Mouse (Mus musculus): ENCODE measurements around the gene Ntn3. TPM values are rescaled to one million over a fixed set of nuclear protein-coding genes. Genes with fewer than 3 reads are reported as not detected.

Ntn3 gene
- polyA plus RNA-seq, 1 experiment from 2014 or later: 10.9 TPM

DNA sequence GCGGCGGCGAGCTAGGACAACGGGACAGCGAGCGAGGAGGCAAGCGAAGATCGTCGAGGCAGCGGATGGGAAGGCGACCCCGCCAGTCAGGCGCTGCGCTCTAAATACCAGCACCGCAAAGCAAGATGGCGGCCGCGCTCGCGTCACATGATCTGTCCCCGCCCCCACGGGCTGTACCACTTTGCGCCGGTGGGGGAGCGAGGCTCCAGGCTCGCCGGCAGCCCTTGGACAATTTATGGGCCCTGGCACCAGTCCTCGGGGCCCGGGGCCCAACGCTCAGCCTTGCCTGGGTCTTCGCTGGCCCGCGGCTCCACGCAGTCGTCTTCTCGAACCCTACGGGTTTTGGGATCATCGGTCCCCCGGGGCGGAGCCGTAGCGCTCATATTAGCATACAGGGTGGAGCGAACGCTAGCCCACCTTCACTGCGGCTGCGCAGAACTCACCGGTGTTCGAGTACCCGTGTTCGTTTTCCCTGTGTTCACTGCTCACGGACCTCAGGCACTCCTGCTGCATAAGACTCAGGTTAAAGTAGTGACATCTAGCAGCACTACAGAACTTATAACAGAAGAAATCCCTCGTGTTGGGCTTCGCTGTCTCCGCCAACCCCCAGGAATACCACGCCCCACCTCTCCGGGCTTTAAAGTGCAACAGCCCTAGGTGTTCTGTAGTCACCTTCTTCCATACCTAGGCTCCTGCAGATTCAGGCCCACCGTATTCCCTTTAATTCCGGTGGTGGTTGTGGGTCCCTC lies 39.8 kb downstream of the Ntn3 start, which contains the start of gene Atp6v0c:
Gene Atp6v0c (minus strand): TSS at position 386 of the 749 bp plus-strand sequence.
- Histone ChIP-seq H3K27me3 (peaks cover 5% of the 10 kb centered on the region; the same call in 1 of the 2 replicates), H3K27ac (peak within 1 kb of the TSS; percentile 95), H3K36me3 (peaks cover 13% of the 10 kb centered on the region; the same call in 1 of the 2 replicates), H3K4me3 (peak within 1 kb of the TSS; percentile 95), H3K4me2 (replicated peaks) (peak within 1 kb of the TSS; percentile 87), H3K4me1 (peaks cover 20% of the 10 kb centered on the region), H3K9me3 (replicated peaks) (no peaks in the 10 kb centered on the region), H3K9ac (peak within 1 kb of the TSS; percentile 91)
- ATAC-seq (ENCODE audit: low FRiP score): peak; percentile 89
- WGBS: under 1% methylated on average over 58 of the region's 58 CpGs

DNA sequence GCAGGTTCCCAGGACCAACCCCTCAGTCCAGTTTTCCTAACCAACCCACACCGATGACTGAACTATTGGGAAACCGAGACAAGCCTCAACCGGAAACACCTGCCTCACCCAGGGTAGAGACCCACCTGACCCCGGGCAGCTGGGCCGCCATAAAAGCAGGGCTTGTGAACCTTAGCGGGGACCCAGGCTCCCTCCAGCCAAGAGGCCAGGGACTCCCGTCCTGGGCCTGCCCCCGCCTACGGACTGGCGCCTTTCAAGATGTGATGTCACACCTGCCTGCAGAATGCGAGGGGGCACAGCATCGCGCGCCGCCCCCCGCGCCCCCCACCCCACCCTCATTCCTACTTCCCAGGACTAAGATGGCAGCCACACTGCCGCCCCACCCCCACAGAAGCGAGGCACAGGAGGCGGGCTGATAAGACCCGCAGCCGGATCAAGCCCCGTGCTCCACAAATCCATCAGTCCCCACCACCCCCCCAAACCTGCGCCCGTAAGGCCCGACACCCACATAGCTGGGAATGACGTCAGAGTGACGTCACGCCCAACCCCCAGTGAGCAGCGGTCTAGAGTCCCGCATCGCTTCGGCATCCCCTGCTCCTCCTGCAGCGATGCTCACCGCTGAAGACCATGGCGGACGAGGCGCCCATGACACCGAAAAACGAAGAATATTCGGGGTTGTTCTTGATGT lies 40.6 kb downstream of the Ntn3 start:
- H3K27me3 ChIP-seq: peaks cover 5% of the 10 kb centered on the region; the same call in 1 of the 2 replicates
- H3K9me3 ChIP-seq (replicated peaks): no peaks in the 10 kb centered on the region
- peak overlapping the region; percentile 91 for H3K9ac ChIP-seq
- peaks cover 14% of the 10 kb centered on the region; the same call in 1 of the 2 replicates for H3K36me3 ChIP-seq
- peaks cover 20% of the 10 kb centered on the region for H3K4me1 ChIP-seq
- peak overlapping the region; percentile 87 for H3K4me2 ChIP-seq (replicated peaks)
- H3K27ac ChIP-seq: peak overlapping the region; percentile 95
- WGBS: 1% methylated on average over 39 of the region's 41 CpGs
- peak overlapping the region; percentile 95 for H3K4me3 ChIP-seq
- peak; percentile 74 for ATAC-seq (ENCODE audit: low FRiP score)

DNA sequence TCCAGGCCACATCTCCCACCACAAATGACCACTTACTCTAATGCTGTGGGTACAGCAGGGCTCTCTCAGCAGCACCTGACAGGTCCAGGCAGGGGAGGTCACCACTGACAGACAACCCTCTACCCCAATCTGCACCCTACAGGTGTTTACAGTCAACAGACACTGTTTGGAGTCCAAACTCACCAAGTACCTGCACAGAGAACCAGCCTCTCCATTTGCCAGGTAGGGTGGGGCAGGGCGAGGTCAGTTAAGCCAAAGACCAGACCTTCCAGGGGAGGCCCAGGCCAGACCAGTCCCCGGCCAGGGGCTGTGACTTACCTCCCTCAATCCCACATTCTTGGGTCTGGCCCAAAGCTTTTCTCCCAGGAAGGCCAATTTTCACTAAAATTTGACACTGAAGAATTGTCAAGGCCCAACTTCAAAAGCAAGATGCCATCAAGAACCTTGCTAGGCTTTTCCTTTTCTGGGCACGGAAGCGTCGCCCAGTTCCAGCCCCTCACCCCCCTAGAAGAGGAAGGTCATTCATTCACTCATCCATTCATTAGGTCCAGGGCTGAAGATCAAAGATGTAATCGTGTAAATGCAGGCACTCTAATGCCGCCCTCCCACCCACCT lies 41.3 kb downstream of the Ntn3 start:
- 62% methylated on average over 7 of the region's 7 CpGs for WGBS
- H3K9ac ChIP-seq: peak overlapping the region; percentile 91
- H3K36me3 ChIP-seq: peaks cover 14% of the 10 kb centered on the region; the same call in 1 of the 2 replicates
- peak overlapping the region; percentile 87 for H3K4me2 ChIP-seq (replicated peaks)
- H3K4me1 ChIP-seq: peaks cover 21% of the 10 kb centered on the region
- no peak for ATAC-seq (ENCODE audit: low FRiP score)
- peaks cover 5% of the 10 kb centered on the region; the same call in 1 of the 2 replicates for H3K27me3 ChIP-seq
- peak overlapping the region; percentile 95 for H3K4me3 ChIP-seq
- no peaks in the 10 kb centered on the region for H3K9me3 ChIP-seq (replicated peaks)
- 0 out of 2 replicates have a peak overlapping the region, but pooled peaks have one; percentile 12 for H3K27ac ChIP-seq

DNA sequence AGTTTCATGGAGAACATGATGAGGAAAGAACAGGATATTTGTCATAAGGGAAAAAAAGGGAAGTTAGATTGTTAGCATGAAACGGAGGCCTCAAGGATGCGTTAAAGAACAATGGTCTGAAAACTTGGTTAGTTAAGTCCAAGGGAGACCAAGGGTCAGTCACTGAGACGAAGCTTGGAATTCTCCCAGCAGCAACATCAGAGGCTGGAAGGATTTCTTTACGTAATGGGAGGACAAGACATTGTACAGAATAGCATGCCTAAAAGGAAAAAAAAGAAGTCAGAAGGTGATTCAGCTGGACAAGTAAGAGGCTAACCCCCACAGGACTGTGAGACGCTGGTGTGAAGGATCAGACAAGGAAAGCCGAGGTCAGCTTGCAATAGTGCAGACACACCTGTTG lies 42.2 kb downstream of the Ntn3 start:
- Histone ChIP-seq H3K36me3 (peaks cover 14% of the 10 kb centered on the region; the same call in 1 of the 2 replicates), H3K4me3 (no peak overlapping the region), H3K27ac (no peak overlapping the region), H3K4me1 (peaks cover 28% of the 10 kb centered on the region), H3K27me3 (peaks cover 5% of the 10 kb centered on the region; the same call in 1 of the 2 replicates), H3K9me3 (replicated peaks) (no peaks in the 10 kb centered on the region), H3K4me2 (replicated peaks) (0 out of 2 replicates have a peak overlapping the region, but pooled peaks have one; percentile 87), H3K9ac (no peak overlapping the region)
- no peak for ATAC-seq (ENCODE audit: low FRiP score)
- WGBS: 93% methylated on average over 6 of the region's 6 CpGs

DNA sequence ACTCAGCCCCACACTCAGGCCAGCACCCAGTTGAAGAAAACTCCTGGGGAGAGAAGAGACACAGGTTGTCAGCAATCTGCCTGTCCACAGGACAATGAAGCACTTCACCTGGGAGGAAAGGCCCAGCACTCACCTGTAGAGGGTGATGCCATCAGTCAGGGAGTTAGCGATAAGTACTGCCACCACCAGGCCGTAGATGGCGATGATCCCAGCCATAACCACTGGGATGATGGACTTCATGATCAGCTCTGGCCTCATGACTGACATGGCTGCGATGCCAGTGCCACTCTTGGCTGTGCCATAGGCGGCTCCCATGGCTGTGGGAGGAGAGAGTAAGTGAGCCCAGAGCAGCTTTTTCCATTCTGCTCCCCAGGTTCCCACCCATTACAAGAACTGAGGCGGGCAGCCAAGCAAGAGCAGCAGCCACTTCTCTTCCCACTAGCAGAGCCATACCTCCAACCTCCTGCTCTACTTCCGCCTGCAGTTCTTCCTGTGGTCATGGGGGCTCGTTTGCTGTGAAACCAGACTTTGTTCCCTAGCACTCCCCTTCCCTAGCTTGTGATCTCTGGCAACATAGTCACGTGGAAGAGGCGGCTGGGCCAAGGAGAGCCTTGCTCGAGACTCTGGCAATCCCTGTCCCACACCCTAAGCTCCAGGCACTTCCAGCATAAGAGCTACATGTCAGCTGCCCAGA lies 44.6 kb downstream of the Ntn3 start:
- no peak overlapping the region for H3K4me3 ChIP-seq
- whole genome bisulfite sequencing: 79% methylated on average over 11 of the region's 11 CpGs
- no peak overlapping the region for H3K9ac ChIP-seq

DNA sequence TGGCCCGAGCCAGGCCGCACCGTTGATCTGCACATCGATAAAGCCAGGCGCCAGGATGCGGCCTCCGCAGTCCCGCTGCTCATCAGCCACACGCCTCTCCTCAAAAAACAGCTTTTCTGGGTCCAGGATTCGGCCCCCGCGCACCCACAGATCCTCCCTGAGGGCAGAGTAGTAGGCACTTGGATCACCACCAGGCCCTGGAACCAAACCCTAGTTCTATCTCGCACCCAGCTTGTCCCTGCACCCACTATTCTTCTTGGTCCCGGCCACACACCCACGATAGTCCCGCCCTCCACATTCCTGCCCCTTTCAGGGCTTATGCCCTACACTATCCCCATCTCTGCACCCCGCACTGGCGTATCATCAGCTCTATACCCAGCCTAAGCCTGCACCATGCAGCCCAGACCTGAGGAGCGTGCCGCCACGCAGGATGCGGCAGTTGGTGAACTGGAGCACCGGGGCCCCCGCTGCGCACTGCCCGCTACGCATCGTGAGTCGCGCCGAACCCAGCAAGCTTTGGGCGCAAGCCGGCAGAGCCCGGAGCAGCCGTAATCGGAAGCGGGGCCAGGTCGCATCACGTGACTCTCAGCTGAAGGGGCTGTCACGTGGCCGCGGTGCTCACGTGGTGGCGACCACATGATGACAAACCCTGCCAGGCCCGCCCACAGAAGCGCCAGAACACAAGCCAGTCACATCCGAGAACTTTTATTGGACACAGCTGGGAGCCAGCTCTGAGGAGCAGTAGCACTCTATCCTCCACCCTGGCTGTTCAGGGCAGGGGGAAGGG lies 46.0 kb downstream of the Ntn3 start, which contains the start of gene Amdhd2:
Gene Amdhd2 (minus strand): TSS at position 591 of the 787 bp plus-strand sequence.
- Histone ChIP-seq H3K4me1 (peaks cover 21% of the 10 kb centered on the region), H3K9me3 (replicated peaks) (no peaks in the 10 kb centered on the region), H3K4me3 (peak within 1 kb of the TSS; percentile 81), H3K36me3 (peaks cover 14% of the 10 kb centered on the region; the same call in 1 of the 2 replicates), H3K9ac (peak within 1 kb of the TSS; percentile 84), H3K27me3 (no peaks in the 10 kb centered on the region), H3K27ac (peak within 1 kb of the TSS; percentile 87), H3K4me2 (replicated peaks) (peak within 1 kb of the TSS; percentile 97)
- 1% methylated on average over 47 of the region's 47 CpGs for WGBS
- ATAC-seq (ENCODE audit: low FRiP score): peak; percentile 93

More for the DNA sequence above, 44.6 kb downstream of the Ntn3 start:
- H3K9me3 ChIP-seq (replicated peaks): no peaks in the 10 kb centered on the region
- H3K36me3 ChIP-seq: peaks cover 14% of the 10 kb centered on the region; the same call in 1 of the 2 replicates
- no peak overlapping the region for H3K4me2 ChIP-seq (replicated peaks)
- H3K27ac ChIP-seq: no peak overlapping the region
- ATAC-seq (ENCODE audit: low FRiP score): no peak
- H3K4me1 ChIP-seq: peaks cover 22% of the 10 kb centered on the region
- H3K27me3 ChIP-seq: no peaks in the 10 kb centered on the region

DNA sequence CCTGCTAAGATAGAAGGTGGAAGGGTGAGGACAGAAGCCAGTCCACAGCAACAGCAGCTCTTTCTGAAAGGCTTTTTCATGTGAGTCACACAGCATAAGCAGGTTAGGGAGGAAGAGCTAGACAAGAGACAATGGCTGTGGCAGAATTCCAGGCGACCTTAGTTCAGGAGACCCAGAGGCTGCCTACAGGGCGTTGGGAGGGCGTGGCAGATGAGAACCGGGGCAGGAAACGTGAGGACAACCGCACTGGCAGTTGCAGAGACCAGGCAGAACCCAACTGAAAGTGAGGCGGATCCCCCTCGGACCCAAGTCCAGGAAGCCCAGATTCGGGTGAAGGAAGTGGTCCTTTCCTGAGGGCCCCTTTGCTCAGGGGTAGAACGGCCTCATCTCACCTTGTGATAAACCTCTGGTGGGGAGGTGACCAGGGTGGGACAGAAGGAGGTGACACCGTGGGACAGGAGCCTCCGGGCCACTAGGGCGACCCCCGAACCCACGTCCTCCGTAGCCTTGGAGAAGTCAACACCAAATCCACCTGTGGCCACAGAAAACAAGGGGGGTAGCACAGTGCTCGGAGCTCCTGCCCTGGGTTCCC lies 46.7 kb downstream of the Ntn3 start:
- Histone ChIP-seq H3K27me3 (no peaks in the 10 kb centered on the region), H3K4me2 (replicated peaks) (peak overlapping the region; percentile 97), H3K36me3 (peaks cover 19% of the 10 kb centered on the region; the same call in 1 of the 2 replicates), H3K9ac (peak overlapping the region; percentile 84), H3K4me1 (peaks cover 14% of the 10 kb centered on the region), H3K27ac (peak overlapping the region; percentile 87; the same call in 1 of the 2 replicates), H3K4me3 (peak overlapping the region; percentile 81), H3K9me3 (replicated peaks) (no peaks in the 10 kb centered on the region)
- ATAC-seq (ENCODE audit: low FRiP score): peak; percentile 44; the same call in 1 of the 2 replicates
- WGBS: 27% methylated on average over 17 of the region's 17 CpGs

DNA sequence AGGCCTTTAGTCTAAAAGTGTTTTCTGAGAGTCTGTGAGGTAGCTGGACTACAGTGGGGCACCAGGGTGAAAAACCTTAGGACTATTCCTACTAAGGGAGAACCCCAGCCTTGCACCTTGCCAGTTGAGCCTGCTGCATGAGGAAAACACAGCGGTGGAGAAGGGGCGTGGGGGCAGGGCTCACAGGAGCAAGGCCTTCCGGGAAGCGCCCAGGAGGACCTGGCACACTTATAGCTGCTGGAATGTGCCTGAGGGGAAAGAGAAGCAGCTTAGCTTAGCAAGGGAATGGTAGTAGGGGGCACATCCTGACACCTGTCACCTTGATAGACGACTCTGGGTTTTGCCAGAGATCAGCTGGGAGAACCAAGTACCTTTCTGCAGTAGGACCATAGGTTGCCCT lies 47.9 kb downstream of the Ntn3 start:
- H3K9ac ChIP-seq: no peak overlapping the region
- H3K27ac ChIP-seq: no peak overlapping the region
- peaks cover 25% of the 10 kb centered on the region; the same call in 1 of the 2 replicates for H3K36me3 ChIP-seq
- no peak overlapping the region for H3K4me2 ChIP-seq (replicated peaks)
- H3K4me1 ChIP-seq: peaks cover 8% of the 10 kb centered on the region
- no peak overlapping the region for H3K4me3 ChIP-seq
- WGBS: 89% methylated on average over 5 of the region's 5 CpGs
- no peaks in the 10 kb centered on the region for H3K9me3 ChIP-seq (replicated peaks)
- no peak for ATAC-seq (ENCODE audit: low FRiP score)
- no peaks in the 10 kb centered on the region for H3K27me3 ChIP-seq

DNA sequence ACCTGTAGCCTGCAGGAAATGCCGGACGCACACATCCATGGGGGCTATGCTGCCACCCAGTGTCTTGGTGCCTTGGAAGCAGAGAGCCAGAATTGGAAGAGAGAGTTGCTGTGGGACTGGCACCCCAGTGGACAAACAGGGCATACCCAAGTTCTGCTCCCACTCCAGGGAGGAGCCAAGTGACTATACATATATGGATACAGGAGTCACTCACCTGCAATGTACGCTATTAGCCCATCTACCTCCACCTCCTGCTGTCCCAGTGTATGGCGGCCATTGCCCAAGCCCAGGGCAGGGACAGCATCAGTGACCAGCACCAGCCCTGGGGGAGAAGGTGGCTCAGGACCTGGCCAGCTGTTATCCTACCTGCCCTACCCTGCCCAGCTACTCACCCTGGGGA lies 51.8 kb downstream of the Ntn3 start:
- H3K9ac ChIP-seq: no peak overlapping the region
- 98% methylated on average over 4 of the region's 4 CpGs for WGBS

DNA sequence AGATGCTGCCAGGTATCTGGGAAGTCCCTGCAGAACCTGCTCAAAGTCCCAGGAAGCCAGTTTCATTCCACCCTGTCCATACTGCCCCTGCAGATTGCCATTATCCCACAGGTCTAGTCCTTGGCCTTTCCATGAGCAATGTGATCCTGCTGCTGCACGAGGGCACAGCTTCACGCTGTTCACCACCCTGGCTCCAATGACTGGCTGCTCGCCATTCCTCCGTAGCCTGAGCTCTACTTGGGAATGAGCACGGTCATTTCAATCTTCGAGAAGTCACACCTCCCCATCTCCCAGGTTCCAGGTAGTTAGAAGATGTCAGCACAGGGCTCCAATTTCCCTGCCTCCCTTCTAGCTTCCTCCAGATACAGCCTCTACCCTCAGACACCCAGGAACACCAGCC lies 52.2 kb downstream of the Ntn3 start:
- Histone ChIP-seq H3K9me3 (replicated peaks) (no peaks in the 10 kb centered on the region), H3K4me1 (peaks cover 3% of the 10 kb centered on the region), H3K36me3 (0 out of 2 replicates have a peak, but pooled peaks cover 26% of the 10 kb centered on the region), H3K27me3 (no peaks in the 10 kb centered on the region), H3K9ac (no peak overlapping the region), H3K4me3 (no peak overlapping the region), H3K4me2 (replicated peaks) (no peak overlapping the region), H3K27ac (no peak overlapping the region)
- 90% methylated on average over 6 of the region's 6 CpGs for WGBS
- ATAC-seq (ENCODE audit: low FRiP score): no peak

More for the DNA sequence above, 51.8 kb downstream of the Ntn3 start:
- no peak overlapping the region for H3K27ac ChIP-seq
- H3K4me1 ChIP-seq: peaks cover 2% of the 10 kb centered on the region
- H3K4me3 ChIP-seq: no peak overlapping the region
- ATAC-seq (ENCODE audit: low FRiP score): no peak
- H3K4me2 ChIP-seq (replicated peaks): no peak overlapping the region
- no peaks in the 10 kb centered on the region for H3K27me3 ChIP-seq
- no peaks in the 10 kb centered on the region for H3K9me3 ChIP-seq (replicated peaks)
- 0 out of 2 replicates have a peak, but pooled peaks cover 26% of the 10 kb centered on the region for H3K36me3 ChIP-seq

Measured in hindbrain, embryonic 12.5 days (tissue).